Mouse (Mus musculus) bone marrow, adult 2 months (tissue): ENCODE data around the gene Ubald2. TPM values are rescaled to one million over a fixed set of nuclear protein-coding genes. Genes with fewer than 3 reads are reported as not detected.
A peak's percentile ranks its signal among the peaks of the same experiment; 100 is the strongest.
"Not testable (repeated sequence)": the region's sequence is repeated elsewhere in the genome, so short reads cannot be mapped to it uniquely, and the experiment has no call there.

ENCODE experiments used
- H3K27ac ChIP-seq: fragments of 200-500 bp; 2 replicates; pipeline ENCODE4 v1.5.1; 2012; ENCODE audit warnings: low read depth, mild to moderate bottlenecking, control low read depth, inconsistent platforms, low read length; ENCODE audit not compliant: control insufficient read depth, poor library complexity, insufficient read depth
- H3K4me1 ChIP-seq: fragments of 200-500 bp; 2 replicates; pipeline ENCODE4 v1.6.1; 2011; ENCODE audit warnings: low read length; ENCODE audit not compliant: control insufficient read depth, insufficient read depth
- H3K4me3 ChIP-seq: fragments of 200-500 bp; replicated peaks from 2 replicates; pipeline ENCODE3; 2011; ENCODE audit warnings: mild to moderate bottlenecking, low read depth, low read length, control low read depth; ENCODE audit not compliant: control insufficient read depth
- CTCF ChIP-seq: fragments of 200-500 bp; IDR thresholded peaks from 2 replicates; pipeline ENCODE4 v1.5.1; 2011; ENCODE audit warnings: low read length, control low read depth; ENCODE audit not compliant: control insufficient read depth, insufficient read depth
- POLR2A ChIP-seq: fragments of 200-500 bp; IDR thresholded peaks from 2 replicates; pipeline ENCODE4 v1.6.1; 2011; ENCODE audit warnings: low read depth, mild to moderate bottlenecking, control low read depth, low read length, borderline replicate concordance; ENCODE audit not compliant: control insufficient read depth
- WGBS: fragments of 180-500 bp; shearing (Covaris S2); methylation state at CpG from one replicate; pipeline ENCODE4 v1.1.7; 2018; 5-methylcytosine and 5-hydroxymethylcytosine counted together
- polyA plus RNA-seq: library from polyadenylated mRNA; stranded (reverse); fragments of >200 nt; gene quantifications from 2 replicates; pipeline ENCODE4 v1.2.4, GENCODE M21; 2011; ENCODE audit warnings: low replicate concordance; ENCODE audit not compliant: missing spikeins, insufficient read depth, insufficient read length

Gene Ubald2
- polyA plus RNA-seq, 1 experiment = 172 TPM

DNA sequence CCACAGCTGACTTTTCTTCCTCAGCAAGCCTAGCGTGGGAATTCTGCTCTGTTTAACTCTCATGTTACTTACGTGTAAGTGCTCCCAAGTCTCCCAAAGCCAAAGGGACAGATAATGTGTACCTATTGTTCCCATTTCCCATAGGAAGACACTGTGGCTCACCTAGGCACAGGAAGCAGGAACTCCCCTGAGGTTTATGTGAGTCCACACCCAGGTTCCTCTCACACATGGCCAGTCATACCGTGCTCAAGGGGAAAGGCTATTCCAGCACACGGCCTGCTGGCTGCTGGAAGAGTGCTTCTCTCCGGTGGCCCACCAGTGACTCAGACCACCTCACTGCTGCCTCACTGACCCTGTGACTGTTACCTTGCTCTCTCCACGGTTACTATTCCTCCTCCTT, 12.8 kb upstream of the Ubald2 start:
- Histone ChIP-seq H3K27ac (no peak overlapping the region), H3K4me1 (peaks cover 3% of the 10 kb centered on the region; the same call in 1 of the 2 replicates), H3K4me3 (no peak overlapping the region)
- 64% methylated on average over 6 of the region's 6 CpGs for WGBS
- TF ChIP-seq CTCF = no peak
- TF ChIP-seq POLR2A = no peak

GRCm38 (mm10) chr11:116422562-116422961, 11.3 kb upstream of the Ubald2 start:
- no peak overlapping the region for H3K27ac ChIP-seq
- 89% methylated on average over 2 of the region's 2 CpGs for WGBS
- TF ChIP-seq CTCF (no peak), POLR2A (no peak)

GRCm38 (mm10) chr11:116423214-116423613, 10.7 kb upstream of the Ubald2 start:
- 70% methylated on average over 6 of the region's 6 CpGs for WGBS
- Histone ChIP-seq H3K4me1 (peaks cover 3% of the 10 kb centered on the region; the same call in 1 of the 2 replicates), H3K27ac (peak overlapping the region; percentile 87), H3K4me3 (no peak overlapping the region)
- TF ChIP-seq POLR2A (no peak), CTCF (no peak)

More at GRCm38 (mm10) chr11:116422562-116422961, 11.3 kb upstream of the Ubald2 start:
- Histone ChIP-seq H3K4me1 (peaks cover 3% of the 10 kb centered on the region; the same call in 1 of the 2 replicates), H3K4me3 (no peak overlapping the region)

DNA sequence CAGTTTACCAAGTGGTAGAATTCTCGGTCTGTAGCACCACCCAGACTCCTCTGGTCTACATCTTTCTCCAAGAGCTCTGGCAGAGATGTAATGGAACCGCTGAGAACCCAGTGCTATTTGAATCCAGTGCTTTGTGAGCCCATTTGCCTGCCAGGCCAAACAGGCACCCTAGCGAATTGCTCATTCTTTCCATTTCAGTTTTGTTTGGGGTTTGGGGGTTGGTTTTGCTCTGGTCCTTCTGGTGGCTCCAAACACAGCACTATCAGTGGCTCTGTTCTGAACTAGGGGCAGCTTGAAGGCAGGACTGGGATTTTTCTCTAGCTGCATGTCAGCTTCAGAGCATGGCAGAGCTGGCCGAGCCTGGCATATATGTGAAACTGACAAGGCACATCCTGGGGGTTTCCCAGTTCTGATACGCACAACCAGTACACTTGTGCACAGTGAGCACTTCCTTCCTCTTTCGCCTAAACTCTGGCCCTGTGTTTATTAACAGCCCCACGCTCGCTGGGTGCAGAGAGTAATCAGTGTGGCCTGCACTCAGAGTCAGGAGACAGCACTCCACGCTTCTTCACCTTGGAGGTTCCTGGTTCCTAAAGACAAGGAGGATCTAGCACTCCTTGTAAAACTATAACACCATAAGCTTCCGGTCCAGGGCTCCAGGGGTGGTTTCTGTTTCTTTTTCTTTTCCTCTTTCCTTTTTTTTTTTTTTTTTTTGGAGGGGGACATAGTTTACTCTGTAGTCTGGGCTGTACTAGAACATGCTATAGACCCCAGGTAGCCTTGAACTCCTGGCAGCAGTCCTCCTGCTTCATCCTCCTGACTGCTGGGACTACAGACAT, 9.9 kb upstream of the Ubald2 start:
- peak overlapping the region; percentile 10 for H3K4me3 ChIP-seq
- 22% methylated on average over 10 of the region's 10 CpGs for WGBS
- H3K4me1 ChIP-seq = peaks cover 4% of the 10 kb centered on the region; the same call in 1 of the 2 replicates
- H3K27ac ChIP-seq = peak overlapping the region; percentile 87
- TF ChIP-seq CTCF = no peak
- TF ChIP-seq POLR2A = peak; percentile 17; the same call in 1 of the 2 replicates

DNA sequence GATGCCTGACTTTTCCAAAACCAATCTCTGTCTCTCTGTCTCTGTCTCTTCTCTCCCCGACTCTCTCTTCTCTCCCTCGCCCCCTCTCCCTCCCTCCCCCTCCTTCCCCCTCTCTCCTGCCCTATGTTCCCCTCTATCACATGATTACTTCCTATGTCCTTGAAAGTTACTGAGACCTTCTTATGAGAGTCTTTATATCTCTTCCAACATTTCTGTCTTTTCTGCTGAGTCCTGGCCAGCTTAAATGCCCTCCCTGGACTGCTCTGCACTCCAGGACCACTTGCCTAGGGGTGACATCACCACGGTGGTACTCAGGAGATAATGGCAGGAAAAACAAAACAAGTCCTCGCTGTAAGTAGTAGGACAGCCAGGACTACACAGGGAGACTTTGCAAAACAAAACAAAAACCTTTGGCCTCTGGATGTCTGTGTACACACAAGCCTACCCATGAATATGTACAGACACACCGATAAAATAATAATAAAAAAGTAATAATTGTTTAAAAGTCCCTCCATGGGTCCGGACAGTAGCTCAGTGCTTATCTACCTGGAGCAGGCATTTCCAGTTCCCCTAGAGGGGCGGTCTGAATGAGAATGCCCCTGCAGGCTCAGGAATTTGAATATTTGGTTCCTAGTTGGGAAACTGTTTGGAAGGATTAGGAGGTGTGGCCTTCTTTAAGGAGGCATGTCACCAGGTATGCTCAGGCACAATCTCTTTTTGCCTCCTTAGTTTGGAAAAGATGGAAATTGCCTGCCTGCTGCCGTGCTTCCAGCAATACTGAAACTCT, 9.1 kb upstream of the Ubald2 start:
- Histone ChIP-seq H3K4me1 (peaks cover 7% of the 10 kb centered on the region), H3K4me3 (no peak overlapping the region), H3K27ac (peak overlapping the region; percentile 87; the same call in 1 of the 2 replicates)
- 30% methylated on average over 8 of the region's 8 CpGs for WGBS
- no peak for TF ChIP-seq CTCF
- TF ChIP-seq POLR2A = no peak

DNA sequence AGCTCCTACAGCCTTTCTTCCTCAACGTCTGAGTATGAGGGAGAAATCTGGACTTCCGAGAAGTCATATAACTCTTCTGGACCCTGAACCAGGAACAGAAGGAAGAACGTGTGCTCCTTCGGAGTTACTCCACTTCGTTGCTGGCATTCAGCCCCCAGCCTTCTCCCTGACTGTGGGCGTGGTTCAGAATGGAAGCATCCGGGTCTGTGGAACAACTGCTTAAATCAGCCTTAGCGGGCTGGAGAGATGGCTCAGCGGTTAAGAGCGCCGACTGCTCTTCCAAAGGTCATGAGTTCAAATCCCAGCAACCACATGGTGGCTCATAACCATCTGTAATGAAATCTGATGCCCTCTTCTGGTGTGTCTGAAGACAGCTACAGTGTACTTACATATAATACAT, 7.6 kb upstream of the Ubald2 start:
- WGBS = 88% methylated on average over 11 of the region's 11 CpGs
- not testable (repeated sequence) for H3K4me3 ChIP-seq, H3K27ac ChIP-seq
- peaks cover 10% of the 10 kb centered on the region for H3K4me1 ChIP-seq

GRCm38 (mm10) chr11:116426852-116427575, 6.9 kb upstream of the Ubald2 start:
- TF ChIP-seq POLR2A (no peak), CTCF (no peak)
- Histone ChIP-seq H3K4me1 (peaks cover 10% of the 10 kb centered on the region), H3K4me3 (no peak overlapping the region), H3K27ac (no peak overlapping the region)
- 73% methylated on average over 6 of the region's 6 CpGs for WGBS
